Mouse (Mus musculus): Measurements from ENCODE around the gene Tjap1. TPM values are rescaled to one million over a fixed set of nuclear protein-coding genes. Genes with fewer than 3 reads are reported as not detected.

The Tjap1 gene
- polyA plus RNA-seq, 1 experiment from 2014 or later, result 53.1 TPM

DNA sequence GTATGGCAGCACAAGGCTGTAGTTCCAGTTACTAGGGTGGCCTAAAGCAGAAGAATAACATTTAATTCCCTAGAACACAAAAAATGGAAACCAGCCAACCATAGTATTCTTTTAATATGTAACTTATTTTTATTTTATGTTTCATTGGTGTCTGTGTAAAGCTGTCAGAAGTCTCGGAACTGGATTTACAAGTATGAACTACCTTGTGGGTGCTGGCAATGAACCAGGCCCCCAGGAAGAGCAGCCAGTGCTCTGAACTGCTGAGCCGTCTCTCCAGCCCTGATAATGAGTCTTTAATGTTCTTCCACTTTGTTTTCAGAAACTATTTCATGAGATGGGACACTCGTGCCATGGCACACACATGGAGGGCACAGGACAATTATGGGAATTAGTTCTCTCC is 72.3 kb downstream of the Tjap1 start:
- ATAC-seq (ENCODE audit: insufficient number of reproducible peaks, low FRiP score, low TSS enrichment, low read depth) (no peak), DNase-seq (ENCODE audit: low spot score) (no peak)
- Histone ChIP-seq H3K9me3 (ENCODE audit: control insufficient read depth, low read length) (no peaks in the 10 kb centered on the region), H3K27ac (replicated peaks; ENCODE audit: low read depth, low read length) (no peak overlapping the region), H3K36me3 (ENCODE audit: control insufficient read depth, insufficient read depth, low read length) (peaks cover 43% of the 10 kb centered on the region), H3K4me1 (ENCODE audit: control insufficient read depth, insufficient read depth, low read length) (no peaks in the 10 kb centered on the region), H3K9ac (ENCODE audit: low read length) (no peak overlapping the region), H3K4me2 (ENCODE audit: low read depth, severe bottlenecking) (no peak overlapping the region), H3K27me3 (ENCODE audit: control insufficient read depth, insufficient read depth, low read length) (no peaks in the 10 kb centered on the region), H3K4me3 (ENCODE audit: low read depth, low read length) (no peak overlapping the region)
- WGBS, result 88% methylated on average over 3 of the region's 3 CpGs

MicroRNAs encoded within 50 kb of the gene (microRNA counts, 519-probe panel; counts per million panel counts)
- microRNA mmu-miR-693-3p (not detected), microRNA mmu-miR-693-5p (not detected)

Small RNA genes within 50 kb of the gene (microRNA-seq; reads per million reads assigned to microRNA genes)
- gene Mir693, result 0.92 reads per million

Other genes with a start within 250 kb of the Tjap1 start
- gene Mrps18a, start 172.0 kb downstream of the Tjap1 start, polyA plus RNA-seq (2014; fragmentation: Nextera tagmentation; extraction: Ambion mirVana), result 152 and 165 TPM in 2 replicates
- 12.1 and 13.1 TPM in 2 replicates for gene Rsph9, start 138.8 kb downstream of the Tjap1 start, polyA plus RNA-seq (2014; fragmentation: Nextera tagmentation; extraction: Ambion mirVana)
- gene Mad2l1bp, start 129.5 kb downstream of the Tjap1 start, polyA plus RNA-seq (2014; fragmentation: Nextera tagmentation; extraction: Ambion mirVana), result 34.9 and 39.7 TPM in 2 replicates
- gene Gtpbp2, start 122.0 kb downstream of the Tjap1 start, polyA plus RNA-seq (2014; fragmentation: Nextera tagmentation; extraction: Ambion mirVana), result 29.4 and 30.1 TPM in 2 replicates
- gene Polh, start 80.4 kb downstream of the Tjap1 start, polyA plus RNA-seq (2014; fragmentation: Nextera tagmentation; extraction: Ambion mirVana), result 10.3 and 13.6 TPM in 2 replicates
- gene Xpo5, start 80.2 kb downstream of the Tjap1 start, polyA plus RNA-seq (2014; fragmentation: Nextera tagmentation; extraction: Ambion mirVana), result 73.0 and 73.8 TPM in 2 replicates
- 123 and 124 TPM in 2 replicates for gene Polr1c, start 35.0 kb downstream of the Tjap1 start, polyA plus RNA-seq (2014; fragmentation: Nextera tagmentation; extraction: Ambion mirVana)
- gene Yipf3, start 34.9 kb downstream of the Tjap1 start, polyA plus RNA-seq (2014; fragmentation: Nextera tagmentation; extraction: Ambion mirVana), result 64.0 and 76.9 TPM in 2 replicates
- gene Lrrc73, start 29.5 kb downstream of the Tjap1 start, polyA plus RNA-seq (2014; fragmentation: Nextera tagmentation; extraction: Ambion mirVana), result 0.69 and 0.72 TPM in 2 replicates
- gene Dlk2, start 14.4 kb upstream of the Tjap1 start, polyA plus RNA-seq (2014; fragmentation: Nextera tagmentation; extraction: Ambion mirVana), result 1.1 and 1.3 TPM in 2 replicates
- gene Abcc10, start 45.3 kb upstream of the Tjap1 start, polyA plus RNA-seq (2014; fragmentation: Nextera tagmentation; extraction: Ambion mirVana), result 5.0 and 5.8 TPM in 2 replicates
- 16.1 and 17.0 TPM in 2 replicates for gene Zfp318, start 100.7 kb upstream of the Tjap1 start, polyA plus RNA-seq (2014; fragmentation: Nextera tagmentation; extraction: Ambion mirVana)
- gene Crip3, start 145.9 kb upstream of the Tjap1 start, polyA plus RNA-seq (2014; fragmentation: Nextera tagmentation; extraction: Ambion mirVana), result 0.31 TPM in 1 of 2 replicates, not detected in the other
- not detected in 2 replicates for gene Slc22a7, start 155.4 kb upstream of the Tjap1 start, polyA plus RNA-seq (2014; fragmentation: Nextera tagmentation; extraction: Ambion mirVana)
- gene Ttbk1, start 204.6 kb upstream of the Tjap1 start, polyA plus RNA-seq (2014; fragmentation: Nextera tagmentation; extraction: Ambion mirVana), result 0.27 and 0.58 TPM in 2 replicates
- 59.7 and 62.3 TPM in 2 replicates for gene Dnph1, start 213.7 kb upstream of the Tjap1 start, polyA plus RNA-seq (2014; fragmentation: Nextera tagmentation; extraction: Ambion mirVana)